Mouse (Mus musculus): ENCODE measurements around the gene Dppa2. TPM values are rescaled to one million over a fixed set of nuclear protein-coding genes. Genes with fewer than 3 reads are reported as not detected.

Gene Dppa2
- polyA plus RNA-seq, 2 experiments = not detected

DNA sequence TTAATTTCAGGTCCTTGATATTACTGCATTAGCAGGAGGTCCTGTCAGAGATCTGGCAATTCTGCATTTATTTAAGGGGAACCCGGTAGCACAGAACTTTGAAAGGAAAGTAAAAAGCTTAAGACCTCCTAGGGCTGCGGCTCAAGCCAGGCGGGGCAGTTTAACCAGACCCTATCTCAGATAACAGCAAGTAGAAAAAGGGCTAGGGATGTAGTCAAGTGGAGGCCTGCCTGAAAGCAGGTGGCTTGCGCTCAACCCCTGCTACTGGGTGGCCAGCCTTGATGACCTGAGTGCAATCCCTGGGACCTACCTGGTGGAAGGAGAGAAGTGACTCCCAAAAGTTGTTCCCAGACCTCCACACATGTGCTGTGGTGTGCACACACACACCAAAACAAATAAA is 26.8 kb upstream of the Dppa2 start:
- H3K27ac ChIP-seq = no peak overlapping the region
- H3K9me3 ChIP-seq (ENCODE audit: control insufficient read depth, low read length) = no peaks in the 10 kb centered on the region
- whole genome bisulfite sequencing (ENCODE audit: insufficient replicate concordance) = 51% methylated on average over 4 of the region's 4 CpGs
- no peak overlapping the region for H3K4me3 ChIP-seq (ENCODE audit: insufficient read depth in 1 of 2, low read depth in 2 of 2, low read length in 2 of 2)
- no peaks in the 10 kb centered on the region for H3K36me3 ChIP-seq (replicated peaks; ENCODE audit: control insufficient read depth, insufficient read depth, low read depth)
- H3K27me3 ChIP-seq (ENCODE audit: control insufficient read depth, insufficient read depth, low read length) = no peaks in the 10 kb centered on the region
- H3K4me2 ChIP-seq (ENCODE audit: low read depth) = no peak overlapping the region
- no peak for TF ChIP-seq EP300 (IDR thresholded peaks at IDR 0.05; ENCODE audit: low read depth)
- no peak for TF ChIP-seq CTCF (IDR thresholded peaks at IDR 0.05; ENCODE audit: low read depth)
- no peaks in the 10 kb centered on the region for H3K4me1 ChIP-seq (replicated peaks; ENCODE audit: control insufficient read depth in 2 of 2, insufficient read depth in 2 of 2, low read length in 1 of 2)
- H3K9ac ChIP-seq (replicated peaks) = no peak overlapping the region
- ATAC-seq (ENCODE audit: insufficient read depth) = no peak
- DNase-seq (ENCODE audit: low read depth in 3 of 3, low spot score in 3 of 3) = no peak

DNA sequence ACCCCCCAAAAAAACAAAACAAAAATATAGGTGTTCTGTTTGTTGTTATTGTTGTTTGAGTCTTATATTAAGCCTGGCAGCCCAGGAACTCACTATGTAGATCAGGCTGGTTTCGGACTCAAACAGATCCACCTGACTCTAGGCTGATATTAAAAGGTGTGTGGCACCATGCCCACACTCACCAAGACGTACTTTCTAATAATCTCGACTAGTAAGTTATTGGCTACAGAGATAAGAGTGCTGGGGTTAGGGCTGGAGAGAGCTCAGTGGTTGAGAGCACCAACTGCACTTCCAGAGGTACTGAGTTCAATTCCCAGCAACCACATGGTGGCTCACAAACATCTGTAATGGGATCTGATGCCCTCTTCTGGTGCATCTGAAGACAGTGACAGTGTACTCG is 22.8 kb upstream of the Dppa2 start:
- no peaks in the 10 kb centered on the region for H3K9me3 ChIP-seq (ENCODE audit: control insufficient read depth, low read length)
- DNase-seq (ENCODE audit: low read depth in 3 of 3, low spot score in 3 of 3) (no peak), ATAC-seq (ENCODE audit: insufficient read depth) (no peak)
- H3K27me3 ChIP-seq (ENCODE audit: control insufficient read depth, insufficient read depth, low read length) = no peaks in the 10 kb centered on the region
- H3K9ac ChIP-seq (replicated peaks) = no peak overlapping the region
- no peaks in the 10 kb centered on the region for H3K4me1 ChIP-seq (replicated peaks; ENCODE audit: control insufficient read depth in 2 of 2, insufficient read depth in 2 of 2, low read length in 1 of 2)
- H3K27ac ChIP-seq = no peak overlapping the region
- H3K4me3 ChIP-seq (ENCODE audit: insufficient read depth in 1 of 2, low read depth in 2 of 2, low read length in 2 of 2) = no peak overlapping the region
- TF ChIP-seq CTCF (IDR thresholded peaks at IDR 0.05; ENCODE audit: low read depth) (no peak), EP300 (IDR thresholded peaks at IDR 0.05; ENCODE audit: low read depth) (no peak)
- H3K4me2 ChIP-seq (ENCODE audit: low read depth) = no peak overlapping the region
- H3K36me3 ChIP-seq (replicated peaks; ENCODE audit: control insufficient read depth, insufficient read depth, low read depth) = no peaks in the 10 kb centered on the region
- 57% methylated on average over 4 of the region's 4 CpGs for WGBS (ENCODE audit: insufficient replicate concordance)

DNA sequence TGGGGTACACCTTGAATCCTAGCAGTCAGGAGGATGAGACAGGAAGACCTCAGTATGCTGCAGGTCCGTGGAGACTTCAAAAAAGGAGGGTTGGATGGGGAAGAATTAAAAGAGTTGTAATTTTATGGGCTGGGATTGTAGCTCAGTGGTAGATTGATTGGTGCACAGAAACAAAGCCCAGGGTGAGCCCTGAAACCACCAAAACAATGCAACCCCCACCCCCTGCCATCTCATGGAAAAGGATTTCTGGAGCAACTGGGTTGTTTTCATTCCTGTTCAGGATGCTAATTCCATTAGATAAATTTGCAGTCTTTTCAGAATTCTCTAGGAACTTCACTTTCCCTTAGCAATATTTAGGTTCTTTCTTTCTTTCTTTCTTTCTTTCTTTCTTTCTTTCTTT is 20.9 kb upstream of the Dppa2 start:
- Histone ChIP-seq H3K4me1 (replicated peaks; ENCODE audit: control insufficient read depth in 2 of 2, insufficient read depth in 2 of 2, low read length in 1 of 2) (no peaks in the 10 kb centered on the region), H3K4me2 (ENCODE audit: low read depth) (no peak overlapping the region), H3K27ac (no peak overlapping the region), H3K27me3 (ENCODE audit: control insufficient read depth, insufficient read depth, low read length) (no peaks in the 10 kb centered on the region), H3K36me3 (replicated peaks; ENCODE audit: control insufficient read depth, insufficient read depth, low read depth) (no peaks in the 10 kb centered on the region), H3K9me3 (ENCODE audit: control insufficient read depth, low read length) (no peaks in the 10 kb centered on the region), H3K9ac (replicated peaks) (no peak overlapping the region), H3K4me3 (ENCODE audit: insufficient read depth in 1 of 2, low read depth in 2 of 2, low read length in 2 of 2) (no peak overlapping the region)
- DNase-seq (ENCODE audit: low read depth in 3 of 3, low spot score in 3 of 3) (no peak), ATAC-seq (ENCODE audit: insufficient read depth) (no peak)
- TF ChIP-seq EP300 (IDR thresholded peaks at IDR 0.05; ENCODE audit: low read depth) (no peak), CTCF (IDR thresholded peaks at IDR 0.05; ENCODE audit: low read depth) (no peak)
- WGBS (ENCODE audit: insufficient replicate concordance) = 40% methylated on average over 1 of the region's 1 CpGs

DNA sequence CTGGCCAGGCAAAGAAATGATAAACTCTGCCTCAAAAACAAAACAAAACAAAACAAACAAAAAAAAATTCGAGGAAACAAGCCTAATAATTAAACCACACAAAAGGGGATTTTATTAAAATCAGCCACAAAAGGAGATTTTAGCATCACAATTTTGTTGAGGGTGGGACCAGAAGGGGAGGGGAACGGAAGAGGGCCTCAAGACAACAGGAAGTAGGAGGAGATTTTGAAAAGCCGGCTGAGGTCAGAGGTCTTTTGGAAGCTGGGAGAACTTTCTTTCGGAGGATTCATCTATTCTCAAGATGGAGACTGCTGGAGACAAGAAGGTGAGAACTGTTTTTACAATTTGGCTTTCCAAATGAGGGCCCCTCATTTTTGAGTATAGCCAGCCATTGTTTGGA is 20.2 kb upstream of the Dppa2 start, which contains the start of gene Dppa4:
Gene Dppa4 (plus strand): TSS at position 217 of the 400 bp plus-strand sequence.
- ATAC-seq (ENCODE audit: insufficient read depth) (no peak), DNase-seq (ENCODE audit: low read depth in 3 of 3, low spot score in 3 of 3) (no peak)
- Histone ChIP-seq H3K4me3 (ENCODE audit: insufficient read depth in 1 of 2, low read depth in 2 of 2, low read length in 2 of 2) (no peak within 1 kb of the TSS), H3K9me3 (ENCODE audit: control insufficient read depth, low read length) (no peaks in the 10 kb centered on the region), H3K4me2 (ENCODE audit: low read depth) (no peak within 1 kb of the TSS), H3K9ac (replicated peaks) (no peak within 1 kb of the TSS), H3K36me3 (replicated peaks; ENCODE audit: control insufficient read depth, insufficient read depth, low read depth) (no peaks in the 10 kb centered on the region), H3K27me3 (ENCODE audit: control insufficient read depth, insufficient read depth, low read length) (no peaks in the 10 kb centered on the region), H3K4me1 (replicated peaks; ENCODE audit: control insufficient read depth in 2 of 2, insufficient read depth in 2 of 2, low read length in 1 of 2) (no peaks in the 10 kb centered on the region), H3K27ac (no peak within 1 kb of the TSS)
- TF ChIP-seq CTCF (IDR thresholded peaks at IDR 0.05; ENCODE audit: low read depth) (no peak), EP300 (IDR thresholded peaks at IDR 0.05; ENCODE audit: low read depth) (no peak)
- WGBS (ENCODE audit: insufficient replicate concordance) = 55% methylated on average over 4 of the region's 4 CpGs

DNA sequence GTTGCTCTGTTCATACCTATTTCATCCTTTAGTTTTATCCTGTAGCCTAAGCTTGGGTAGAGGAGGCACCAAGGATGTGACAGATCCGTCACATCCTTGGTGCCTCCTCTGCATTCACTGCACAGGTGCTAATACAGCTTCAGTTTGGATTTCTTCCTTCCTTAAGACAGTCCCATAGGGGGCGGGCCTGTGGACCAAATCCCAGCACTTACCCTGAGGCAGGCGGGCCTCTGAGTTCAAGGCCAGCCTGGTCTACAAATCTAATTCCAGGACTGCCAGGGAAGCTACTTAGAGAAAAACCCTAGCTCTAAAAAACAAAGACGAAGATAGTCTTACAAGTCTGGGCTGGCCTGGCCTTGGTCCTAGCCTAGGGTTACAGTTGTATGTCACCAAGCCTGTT is 18.2 kb upstream of the Dppa2 start:
- DNase-seq (ENCODE audit: low read depth in 3 of 3, low spot score in 3 of 3) = no peak
- TF ChIP-seq CTCF (IDR thresholded peaks at IDR 0.05; ENCODE audit: low read depth) = no peak
- no peak for TF ChIP-seq EP300 (IDR thresholded peaks at IDR 0.05; ENCODE audit: low read depth)
- 53% methylated on average over 4 of the region's 4 CpGs for WGBS (ENCODE audit: insufficient replicate concordance)
- no peaks in the 10 kb centered on the region for H3K27me3 ChIP-seq (ENCODE audit: control insufficient read depth, insufficient read depth, low read length)
- H3K27ac ChIP-seq = no peak overlapping the region
- no peaks in the 10 kb centered on the region for H3K36me3 ChIP-seq (replicated peaks; ENCODE audit: control insufficient read depth, insufficient read depth, low read depth)
- no peak overlapping the region for H3K4me3 ChIP-seq (ENCODE audit: insufficient read depth in 1 of 2, low read depth in 2 of 2, low read length in 2 of 2)
- ATAC-seq (ENCODE audit: insufficient read depth) = no peak
- no peak overlapping the region for H3K9ac ChIP-seq (replicated peaks)
- H3K4me1 ChIP-seq (replicated peaks; ENCODE audit: control insufficient read depth in 2 of 2, insufficient read depth in 2 of 2, low read length in 1 of 2) = no peaks in the 10 kb centered on the region
- no peak overlapping the region for H3K4me2 ChIP-seq (ENCODE audit: low read depth)
- H3K9me3 ChIP-seq (ENCODE audit: control insufficient read depth, low read length) = no peaks in the 10 kb centered on the region

All from liver, embryonic 14.5 days (tissue).